Mouse (Mus musculus) embryonic fibroblast, embryonic 13.5 days (primary cell): ENCODE results near the gene Ccl22. TPM values are rescaled to one million over a fixed set of nuclear protein-coding genes. Genes with fewer than 3 reads are reported as not detected.

Source experiments
- H3K27ac ChIP-seq: 2 replicates; pipeline ENCODE4 v1.5.1; 2012; ENCODE audit warnings: low read length, control low read depth, inconsistent platforms; ENCODE audit not compliant: insufficient read depth
- H3K4me1 ChIP-seq: 2 replicates; pipeline ENCODE4 v1.6.1; 2011; ENCODE audit warnings: low read length; ENCODE audit not compliant: control insufficient read depth, insufficient read depth
- H3K4me3 ChIP-seq: 2 replicates; pipeline ENCODE4 v1.5.1; 2011; ENCODE audit warnings: mild to moderate bottlenecking, control low read depth, low read length; ENCODE audit not compliant: insufficient read depth
- CTCF ChIP-seq: IDR thresholded peaks from 2 replicates; pipeline ENCODE4 v1.5.1; 2011; ENCODE audit warnings: mild to moderate bottlenecking, control low read depth, low read length, moderate library complexity, borderline replicate concordance; ENCODE audit not compliant: insufficient read depth
- POLR2A ChIP-seq: IDR thresholded peaks from 2 replicates; pipeline ENCODE4 v1.6.1; 2011; ENCODE audit warnings: low read depth, mild to moderate bottlenecking, control low read depth, low read length, moderate library complexity
- polyA plus RNA-seq: library from polyadenylated mRNA; stranded (reverse); fragments of >200 nt; gene quantifications from 2 replicates; pipeline ENCODE4 v1.2.4, GENCODE M21; 2011; ENCODE audit warnings: low read depth; ENCODE audit not compliant: missing spikeins, insufficient read length

The Ccl22 gene
- polyA plus RNA-seq, 1 experiment = not detected

- TF ChIP-seq CTCF = no peak
- TF ChIP-seq POLR2A = no peak
- no peaks in the 10 kb centered on the region for H3K4me1 ChIP-seq
- H3K4me3 ChIP-seq = no peak overlapping the region
- no peak overlapping the region for H3K27ac ChIP-seq
Observed at GRCm38 (mm10) chr8:94733821-94734465, 11.4 kb upstream of the Ccl22 start.

GRCm38 (mm10) chr8:94734735-94735350 is 10.5 kb upstream of the Ccl22 start:
- Histone ChIP-seq H3K27ac (peak overlapping the region; percentile 2; the same call in 1 of the 2 replicates), H3K4me3 (no peak overlapping the region), H3K4me1 (no peaks in the 10 kb centered on the region)
- TF ChIP-seq CTCF (no peak), POLR2A (no peak)

GRCm38 (mm10) chr8:94735426-94736094 is 9.8 kb upstream of the Ccl22 start:
- no peak overlapping the region for H3K27ac ChIP-seq
- no peaks in the 10 kb centered on the region for H3K4me1 ChIP-seq
- H3K4me3 ChIP-seq = no peak overlapping the region
- no peak for TF ChIP-seq CTCF
- TF ChIP-seq POLR2A = no peak; the same call in 1 of the 2 replicates

- TF ChIP-seq POLR2A (no peak), CTCF (no peak)
- Histone ChIP-seq H3K27ac (no peak overlapping the region), H3K4me3 (no peak overlapping the region), H3K4me1 (no peaks in the 10 kb centered on the region)
Observed at GRCm38 (mm10) chr8:94739829-94740228, 5.6 kb upstream of the Ccl22 start.

- no peak for TF ChIP-seq POLR2A
- no peak for TF ChIP-seq CTCF
- no peaks in the 10 kb centered on the region for H3K4me1 ChIP-seq
- H3K27ac ChIP-seq = no peak overlapping the region
- H3K4me3 ChIP-seq = no peak overlapping the region
Observed at GRCm38 (mm10) chr8:94740591-94740990, 4.8 kb upstream of the Ccl22 start.

GRCm38 (mm10) chr8:94741726-94742125 is 3.7 kb upstream of the Ccl22 start:
- Histone ChIP-seq H3K4me3 (no peak overlapping the region), H3K4me1 (no peaks in the 10 kb centered on the region), H3K27ac (no peak overlapping the region)
- TF ChIP-seq CTCF = no peak
- TF ChIP-seq POLR2A = no peak

GRCm38 (mm10) chr8:94744484-94744883 is 906 bp upstream of the Ccl22 start:
- Histone ChIP-seq H3K4me1 (no peaks in the 10 kb centered on the region), H3K4me3 (no peak overlapping the region), H3K27ac (no peak overlapping the region)
- TF ChIP-seq CTCF (no peak), POLR2A (no peak)

- Histone ChIP-seq H3K27ac (no peak overlapping the region), H3K4me3 (no peak overlapping the region), H3K4me1 (no peaks in the 10 kb centered on the region)
- TF ChIP-seq CTCF (no peak), POLR2A (no peak)
Observed at GRCm38 (mm10) chr8:94744972-94745371, 418 bp upstream of the Ccl22 start.

- no peak overlapping the region for H3K27ac ChIP-seq
- TF ChIP-seq POLR2A (no peak), CTCF (no peak)
- H3K4me1 ChIP-seq = no peaks in the 10 kb centered on the region
- H3K4me3 ChIP-seq = no peak overlapping the region
Observed at GRCm38 (mm10) chr8:94746832-94747231, 1.4 kb downstream of the Ccl22 start.

- Histone ChIP-seq H3K4me1 (no peaks in the 10 kb centered on the region), H3K4me3 (no peak overlapping the region), H3K27ac (no peak overlapping the region)
- TF ChIP-seq CTCF = no peak
- TF ChIP-seq POLR2A = no peak
Observed at GRCm38 (mm10) chr8:94748363-94748762, 3.0 kb downstream of the Ccl22 start.
